Mouse (Mus musculus) hindbrain, embryonic 11.5 days (tissue): ENCODE measurements around the gene Bin2. TPM values are rescaled to one million over a fixed set of nuclear protein-coding genes. Genes with fewer than 3 reads are reported as not detected.
A peak's percentile ranks its signal among the peaks of the same experiment; 100 is the strongest.

Source experiments
- ATAC-seq: fragments of 200-750 bp; cut with Nextera tagmentation; 2 replicates; pipeline ENCODE4 v1.8.0; 2017; ENCODE audit warnings: mild to moderate bottlenecking, moderate TSS enrichment, moderate library complexity; ENCODE audit not compliant: low FRiP score
- DNase-seq: peaks from one replicate; pipeline ENCODE4 v3.0.0-alpha.2; 2015; ENCODE audit warnings: low spot score
- H3K27ac ChIP-seq: fragments of 300-500 bp; sonication (generic); 2 replicates; pipeline ENCODE4 v1.5.1; 2014; ENCODE audit warnings: mild to moderate bottlenecking, low read depth, low read length
- H3K27me3 ChIP-seq: fragments of 300-500 bp; sonication (generic); 2 replicates; pipeline ENCODE4 v1.6.1; 2014; ENCODE audit warnings: mild to moderate bottlenecking, low read length, moderate library complexity, mixed read lengths; ENCODE audit not compliant: control insufficient read depth, insufficient read depth
- H3K36me3 ChIP-seq: fragments of 300-500 bp; sonication (generic); 2 replicates; pipeline ENCODE4 v1.6.1; 2014; ENCODE audit warnings: mild to moderate bottlenecking, low read length, moderate library complexity, mixed read lengths; ENCODE audit not compliant: control insufficient read depth, insufficient read depth
- H3K4me1 ChIP-seq: fragments of 300-500 bp; sonication (generic); replicated peaks from 2 replicates; pipeline ENCODE4 v1.6.1; 2014; ENCODE audit warnings: low read length, mixed read lengths; ENCODE audit not compliant: control insufficient read depth, insufficient read depth
- H3K4me2 ChIP-seq: fragments of 300-500 bp; sonication (generic); replicated peaks from 2 replicates; pipeline ENCODE4 v1.6.1; 2014; ENCODE audit warnings: mild to moderate bottlenecking, low read depth, low read length
- H3K4me3 ChIP-seq: fragments of 300-500 bp; sonication (generic); 2 replicates; pipeline ENCODE4 v1.5.1; 2014; ENCODE audit warnings: low read depth, low read length
- H3K9ac ChIP-seq: fragments of 300-500 bp; sonication (generic); 2 replicates; pipeline ENCODE4 v1.6.1; 2014; ENCODE audit warnings: low read depth, low read length
- H3K9me3 ChIP-seq: fragments of 300-500 bp; sonication (generic); 2 replicates; pipeline ENCODE4 v1.6.1; 2016; ENCODE audit warnings: low read length; ENCODE audit not compliant: control insufficient read depth
- WGBS: fragments of 180-500 bp; shearing (Covaris S2); extraction: QIAGEN DNeasy Blood & Tissue Kit; methylation state at CpG from one replicate; pipeline ENCODE4 v1.1.7; 2014; 5-methylcytosine and 5-hydroxymethylcytosine counted together
- polyA plus RNA-seq: library from polyadenylated mRNA; unstranded; fragments of >200 nt; fragmentation: Nextera tagmentation; extraction: Ambion mirVana; gene quantifications from 2 replicates; pipeline ENCODE4 v1.2.1, GENCODE M21; 2014

Gene Bin2
- polyA plus RNA-seq, 1 experiment from 2014 or later = 5.5 TPM

GRCm38 (mm10) chr15:100686989-100687388 is 17.6 kb upstream of the Bin2 start:
- 60% methylated on average over 12 of the region's 12 CpGs for WGBS
- H3K36me3 ChIP-seq = no peaks in the 10 kb centered on the region
- H3K27ac ChIP-seq = no peak overlapping the region
- ATAC-seq (no peak), DNase-seq (no peak)
- no peaks in the 10 kb centered on the region for H3K27me3 ChIP-seq
- H3K4me2 ChIP-seq = no peak overlapping the region
- H3K9ac ChIP-seq = no peak overlapping the region
- no peak overlapping the region for H3K4me3 ChIP-seq
- H3K4me1 ChIP-seq = no peaks in the 10 kb centered on the region
- no peaks in the 10 kb centered on the region for H3K9me3 ChIP-seq

DNA sequence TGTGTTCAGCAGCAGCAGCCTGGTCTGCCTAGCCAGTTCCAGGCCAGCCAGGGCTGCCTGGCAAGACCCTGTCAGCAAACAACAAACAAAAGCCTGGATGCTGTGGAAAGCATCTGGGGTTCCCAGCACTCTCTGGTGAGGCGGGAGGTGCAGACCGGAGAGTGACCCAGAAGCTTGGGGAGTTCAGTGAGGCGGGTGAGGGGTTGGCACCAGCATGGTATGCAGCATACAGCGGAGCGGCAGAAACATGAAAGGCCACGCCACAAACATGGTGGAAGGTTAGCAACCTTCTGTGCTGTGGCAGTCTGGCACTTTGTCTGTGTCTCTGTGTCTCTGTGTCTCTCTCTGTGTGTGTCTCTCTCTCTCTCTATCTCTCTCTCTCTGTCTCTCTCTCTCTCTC is 17.1 kb upstream of the Bin2 start:
- Histone ChIP-seq H3K4me1 (no peaks in the 10 kb centered on the region), H3K27me3 (no peaks in the 10 kb centered on the region), H3K4me2 (no peak overlapping the region), H3K9me3 (no peaks in the 10 kb centered on the region), H3K36me3 (no peaks in the 10 kb centered on the region), H3K4me3 (no peak overlapping the region), H3K27ac (no peak overlapping the region), H3K9ac (no peak overlapping the region)
- DNase-seq = no peak
- 79% methylated on average over 6 of the region's 6 CpGs for WGBS
- no peak for ATAC-seq

DNA sequence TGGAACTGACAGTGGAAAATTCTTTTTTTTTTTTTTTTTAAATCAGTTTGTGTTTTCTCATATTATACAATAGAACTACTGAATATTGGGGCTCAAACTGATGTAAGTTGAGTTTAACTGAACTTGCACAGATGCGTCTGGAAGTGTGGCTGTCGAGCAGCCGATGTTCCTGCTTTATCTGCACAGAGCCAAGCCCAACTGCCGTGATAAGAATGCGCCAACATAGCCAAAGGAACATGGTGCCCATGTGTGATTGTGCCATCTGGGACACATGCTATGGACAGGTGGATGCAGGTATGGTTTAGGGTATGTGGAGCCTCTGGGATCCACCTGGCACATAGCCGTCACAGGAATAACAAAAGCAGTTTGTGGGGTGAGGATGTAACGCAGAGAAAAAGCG is 16.5 kb upstream of the Bin2 start:
- Histone ChIP-seq H3K4me2 (no peak overlapping the region), H3K27me3 (no peaks in the 10 kb centered on the region), H3K4me1 (no peaks in the 10 kb centered on the region), H3K36me3 (no peaks in the 10 kb centered on the region), H3K9me3 (no peaks in the 10 kb centered on the region), H3K4me3 (no peak overlapping the region), H3K27ac (no peak overlapping the region), H3K9ac (no peak overlapping the region)
- ATAC-seq (no peak), DNase-seq (no peak)
- WGBS = 94% methylated on average over 8 of the region's 8 CpGs

GRCm38 (mm10) chr15:100685255-100685654 is 15.9 kb upstream of the Bin2 start:
- ATAC-seq (no peak), DNase-seq (no peak)
- Histone ChIP-seq H3K27me3 (no peaks in the 10 kb centered on the region), H3K4me3 (no peak overlapping the region), H3K4me2 (no peak overlapping the region), H3K9ac (no peak overlapping the region), H3K36me3 (no peaks in the 10 kb centered on the region), H3K27ac (no peak overlapping the region), H3K4me1 (no peaks in the 10 kb centered on the region), H3K9me3 (no peaks in the 10 kb centered on the region)
- 23% methylated on average over 13 of the region's 13 CpGs for WGBS

DNA sequence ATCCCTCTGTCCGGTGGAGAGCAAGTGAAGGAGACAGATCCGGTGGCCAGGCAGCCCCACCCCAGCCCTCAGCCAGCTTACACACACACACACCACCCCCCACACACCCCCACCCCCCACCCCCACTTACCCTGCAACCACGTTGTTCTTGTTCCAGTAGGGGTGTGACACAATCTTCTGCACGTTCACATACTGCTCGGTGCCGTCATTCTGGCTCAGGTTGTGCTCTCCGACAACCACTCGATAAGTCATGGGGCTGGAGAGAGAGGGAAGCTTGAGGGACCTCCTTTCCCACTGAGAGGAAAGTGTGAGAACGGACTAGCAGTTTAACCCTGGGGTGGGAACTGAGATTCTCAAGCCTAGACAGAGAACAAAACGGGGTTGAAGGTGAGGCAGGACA is 15.1 kb upstream of the Bin2 start:
- ATAC-seq (no peak), DNase-seq (no peak)
- Histone ChIP-seq H3K4me2 (no peak overlapping the region), H3K27ac (no peak overlapping the region), H3K4me3 (no peak overlapping the region), H3K36me3 (no peaks in the 10 kb centered on the region), H3K4me1 (no peaks in the 10 kb centered on the region), H3K27me3 (no peaks in the 10 kb centered on the region), H3K9me3 (no peaks in the 10 kb centered on the region), H3K9ac (no peak overlapping the region)
- 61% methylated on average over 10 of the region's 10 CpGs for WGBS

DNA sequence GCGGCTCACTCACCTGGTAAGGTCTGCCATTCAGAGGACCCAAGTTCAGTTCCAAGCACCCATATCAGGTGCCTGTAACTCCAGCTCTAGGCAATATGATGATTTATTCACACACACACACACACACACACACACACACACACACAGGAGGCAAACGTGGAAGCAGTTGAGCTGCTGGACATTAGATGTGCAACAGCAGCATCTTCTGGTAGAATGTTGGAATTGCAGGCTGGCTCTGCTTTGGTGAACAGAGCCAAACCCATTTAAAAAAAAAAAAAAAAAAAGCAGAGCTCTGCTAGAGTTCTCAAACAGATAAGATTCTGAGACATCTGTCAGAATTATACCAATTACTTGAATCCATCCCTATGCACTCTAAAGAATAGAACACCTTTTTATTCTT is 13.7 kb upstream of the Bin2 start:
- 42% methylated on average over 2 of the region's 2 CpGs for WGBS
- ATAC-seq = no peak
- H3K4me1 ChIP-seq = no peaks in the 10 kb centered on the region
- no peak overlapping the region for H3K4me2 ChIP-seq
- no peaks in the 10 kb centered on the region for H3K36me3 ChIP-seq
- no peak overlapping the region for H3K9ac ChIP-seq
- DNase-seq = peak; percentile 89
- no peak overlapping the region for H3K4me3 ChIP-seq
- H3K9me3 ChIP-seq = no peaks in the 10 kb centered on the region
- H3K27ac ChIP-seq = no peak overlapping the region
- no peaks in the 10 kb centered on the region for H3K27me3 ChIP-seq

GRCm38 (mm10) chr15:100681770-100682169 is 12.4 kb upstream of the Bin2 start:
- Histone ChIP-seq H3K27ac (no peak overlapping the region), H3K9ac (no peak overlapping the region), H3K4me1 (no peaks in the 10 kb centered on the region), H3K4me2 (no peak overlapping the region), H3K36me3 (no peaks in the 10 kb centered on the region), H3K27me3 (no peaks in the 10 kb centered on the region), H3K9me3 (no peaks in the 10 kb centered on the region), H3K4me3 (no peak overlapping the region)
- 29% methylated on average over 7 of the region's 7 CpGs for whole genome bisulfite sequencing
- DNase-seq (no peak), ATAC-seq (no peak)

DNA sequence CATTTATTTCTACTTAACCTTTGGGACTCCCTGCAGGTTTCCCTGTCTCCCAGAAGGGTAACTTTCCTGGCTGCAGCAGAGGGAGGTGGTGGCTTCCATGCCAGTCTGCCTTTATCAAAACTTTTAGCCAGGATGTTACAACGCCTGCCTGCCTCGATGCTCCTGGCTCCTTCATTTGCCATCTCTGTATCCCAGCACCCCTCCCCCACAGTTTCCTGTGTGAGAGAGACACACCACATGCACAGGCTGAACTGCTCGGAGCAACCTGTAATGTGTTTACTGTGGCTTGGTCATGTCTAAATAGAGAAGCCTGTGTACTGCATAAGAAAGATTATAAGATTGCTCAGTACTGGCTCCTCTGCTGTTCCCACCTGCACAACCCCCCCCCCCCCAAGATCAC is 11.0 kb upstream of the Bin2 start:
- 53% methylated on average over 3 of the region's 3 CpGs for WGBS
- Histone ChIP-seq H3K27me3 (no peaks in the 10 kb centered on the region), H3K9me3 (no peaks in the 10 kb centered on the region), H3K4me3 (no peak overlapping the region), H3K4me1 (no peaks in the 10 kb centered on the region), H3K36me3 (no peaks in the 10 kb centered on the region), H3K9ac (no peak overlapping the region), H3K27ac (no peak overlapping the region), H3K4me2 (no peak overlapping the region)
- ATAC-seq (no peak), DNase-seq (no peak)

GRCm38 (mm10) chr15:100679005-100679404 is 9.7 kb upstream of the Bin2 start:
- no peaks in the 10 kb centered on the region for H3K27me3 ChIP-seq
- DNase-seq (no peak), ATAC-seq (no peak)
- no peak overlapping the region for H3K27ac ChIP-seq
- WGBS = 95% methylated on average over 14 of the region's 14 CpGs
- no peak overlapping the region for H3K4me3 ChIP-seq
- no peaks in the 10 kb centered on the region for H3K36me3 ChIP-seq
- H3K9me3 ChIP-seq = no peaks in the 10 kb centered on the region
- H3K4me2 ChIP-seq = no peak overlapping the region
- no peak overlapping the region for H3K9ac ChIP-seq
- no peaks in the 10 kb centered on the region; the same call in 1 of the 2 replicates for H3K4me1 ChIP-seq
